30 mouse cellular contexts compared by ENCODE assay signal in the genomic region with DNA sequence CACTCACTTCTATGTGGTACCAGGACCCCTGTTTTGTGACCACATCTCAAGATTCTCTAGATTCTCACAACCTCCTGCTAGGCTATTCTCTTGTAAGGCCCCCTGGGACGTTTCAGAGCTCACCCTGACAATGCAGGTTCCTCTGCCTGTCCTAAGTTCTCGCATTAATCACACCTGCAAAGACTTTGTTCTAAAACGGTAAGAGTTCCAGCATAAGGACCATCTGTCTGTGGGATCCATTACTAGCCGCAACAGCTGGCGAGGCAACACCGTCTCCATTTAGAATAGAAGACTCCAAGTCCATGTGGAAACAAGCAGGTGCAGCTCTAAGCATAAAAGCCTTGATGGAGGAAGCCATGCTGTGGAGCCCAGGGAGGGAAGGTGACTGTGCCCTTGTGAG. TPM values are rescaled to one million over a fixed set of nuclear protein-coding genes. Genes with fewer than 3 reads are reported as not detected.
"Had no signal": no experiment of that assay in that cellular context is flagged by ENCODE, and none has a peak within 500 bp of the region (broad histone marks: within the 10 kb centered on the region; RNA-seq: fewer than 3 reads in every experiment).

No protein-coding gene starts in this region.

- H3K27me3 ChIP-seq: heart, embryonic 13.5 days; heart, embryonic 15.5 days; hindbrain, embryonic 13.5 days; hindbrain, embryonic 15.5 days; kidney, embryonic 15.5 days; limb, embryonic 12.5 days; liver, embryonic 13.5 days had no signal

- H3K9me3 ChIP-seq: heart, embryonic 13.5 days; heart, embryonic 15.5 days; hindbrain, embryonic 13.5 days; hindbrain, embryonic 15.5 days; kidney, embryonic 15.5 days; limb, embryonic 10.5 days; limb, embryonic 12.5 days; liver, embryonic 13.5 days had no signal

- DNase-seq: gastrocnemius, postnatal 14 days; gastrocnemius, postnatal 36 days; heart, adult 11 months; heart, adult 2 months; heart, postnatal 14 days; heart, postnatal 36 days; kidney, adult 11 months; kidney, adult 2 months; kidney, adult 9 months; kidney, postnatal 14 days; kidney, postnatal 36 days; layer of hippocampus, adult 9-11 months; layer of hippocampus, postnatal 36 days; liver; liver, embryonic 13.5 days had no signal

- H3K27ac ChIP-seq: heart, adult 2 months; heart, embryonic 13.5 days; heart, embryonic 15.5 days; hindbrain, embryonic 13.5 days; hindbrain, embryonic 15.5 days; hindbrain, postnatal 0 days; kidney, embryonic 15.5 days; kidney, postnatal 0 days; left cerebral cortex, adult 2 months; limb, embryonic 10.5 days; limb, embryonic 12.5 days; liver, embryonic 13.5 days had no signal

- ATAC-seq: hindbrain, postnatal 0 days; intestine, embryonic 16.5 days had no signal

- H3K9ac ChIP-seq: heart, embryonic 13.5 days; heart, embryonic 15.5 days; hindbrain, embryonic 13.5 days; hindbrain, embryonic 15.5 days; kidney, embryonic 15.5 days; limb, embryonic 12.5 days; liver, embryonic 13.5 days had no signal

- H3K4me2 ChIP-seq: heart, embryonic 11.5 days; heart, embryonic 13.5 days; heart, embryonic 15.5 days; hindbrain, embryonic 13.5 days; hindbrain, embryonic 15.5 days; kidney, embryonic 15.5 days; limb, embryonic 12.5 days; liver, embryonic 11.5 days; liver, embryonic 13.5 days had no signal

- H3K36me3 ChIP-seq: heart, embryonic 13.5 days; heart, embryonic 15.5 days; kidney, embryonic 15.5 days; limb, embryonic 10.5 days; liver, embryonic 13.5 days had no signal

- H3K4me1 ChIP-seq: liver, embryonic 13.5 days had no signal

- H3K4me3 ChIP-seq: heart, adult 2 months; heart, embryonic 13.5 days; heart, embryonic 15.5 days; hindbrain, embryonic 13.5 days; hindbrain, embryonic 15.5 days; kidney, embryonic 15.5 days; left cerebral cortex, adult 2 months; limb, embryonic 10.5 days; limb, embryonic 12.5 days; liver, embryonic 13.5 days had no signal

RNA-seq across cellular contexts. Expression of a gene that starts 5.1 kb away (rescaled TPM):
- polyA plus RNA-seq: heart, adult 2 months; heart, embryonic 11.5 days; heart, embryonic 15.5 days; heart, postnatal 0 days; kidney, adult 2 months; large intestine, adult 2 months; liver, embryonic 11.5 days had no signal
